Mouse (Mus musculus): ENCODE measurements around the gene Zfp319. TPM values are rescaled to one million over a fixed set of nuclear protein-coding genes. Genes with fewer than 3 reads are reported as not detected.

Gene Zfp319
- polyA plus RNA-seq, 1 experiment = 33.4 TPM

DNA sequence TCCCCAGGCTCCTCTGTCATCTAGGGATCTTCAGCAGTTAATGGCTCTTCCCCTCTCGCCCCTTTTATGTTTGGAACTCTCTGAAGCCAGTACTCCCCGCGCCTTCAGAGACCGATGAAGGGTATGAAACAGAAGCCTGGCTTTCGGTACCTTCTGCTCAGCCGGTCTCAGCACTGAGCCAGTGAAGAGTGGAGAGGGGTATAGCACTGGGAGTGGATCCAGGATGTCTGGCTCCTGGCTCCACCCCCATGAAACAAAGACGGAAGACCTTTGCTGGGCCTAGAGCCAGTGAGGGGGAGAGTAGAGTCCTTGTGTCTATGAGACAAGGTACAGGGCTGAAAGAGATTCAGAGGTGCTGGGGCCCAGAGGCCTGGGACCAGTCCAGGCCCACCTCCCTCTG is 37.9 kb downstream of the Zfp319 start:
- TF ChIP-seq CTCF (IDR thresholded peaks at IDR 0.05; ENCODE audit: borderline replicate concordance, extremely low read depth, insufficient read depth, insufficient read length) (no peak), POLR2A (IDR thresholded peaks at IDR 0.05; ENCODE audit: borderline replicate concordance, extremely low read depth, insufficient read depth, insufficient read length, poor library complexity, severe bottlenecking) (no peak)
- DNase-seq (ENCODE audit: low read depth) = peak; percentile 77

DNA sequence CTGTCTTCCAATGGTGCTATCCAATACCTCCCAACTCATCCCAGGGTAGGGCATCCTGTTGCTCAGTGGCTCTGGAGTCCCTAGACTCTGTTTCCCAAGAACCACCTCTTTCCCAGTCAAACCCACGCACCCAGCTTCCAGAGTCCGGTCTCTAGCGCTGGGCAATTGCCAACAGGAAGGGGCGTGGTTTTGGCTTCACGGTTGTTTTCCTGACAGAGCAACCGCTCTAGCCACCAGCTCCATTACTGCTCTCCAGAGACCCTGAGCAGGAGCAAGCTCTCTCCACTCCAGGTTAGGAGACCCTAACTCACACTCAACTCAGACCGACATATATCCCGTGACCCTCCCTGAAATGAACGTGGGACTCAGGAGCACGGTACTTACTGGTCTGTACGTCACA is 38.6 kb downstream of the Zfp319 start:
- TF ChIP-seq CTCF (IDR thresholded peaks at IDR 0.05; ENCODE audit: borderline replicate concordance, extremely low read depth, insufficient read depth, insufficient read length) (no peak), POLR2A (IDR thresholded peaks at IDR 0.05; ENCODE audit: borderline replicate concordance, extremely low read depth, insufficient read depth, insufficient read length, poor library complexity, severe bottlenecking) (no peak)
- peak; percentile 26 for DNase-seq (ENCODE audit: low read depth)

DNA sequence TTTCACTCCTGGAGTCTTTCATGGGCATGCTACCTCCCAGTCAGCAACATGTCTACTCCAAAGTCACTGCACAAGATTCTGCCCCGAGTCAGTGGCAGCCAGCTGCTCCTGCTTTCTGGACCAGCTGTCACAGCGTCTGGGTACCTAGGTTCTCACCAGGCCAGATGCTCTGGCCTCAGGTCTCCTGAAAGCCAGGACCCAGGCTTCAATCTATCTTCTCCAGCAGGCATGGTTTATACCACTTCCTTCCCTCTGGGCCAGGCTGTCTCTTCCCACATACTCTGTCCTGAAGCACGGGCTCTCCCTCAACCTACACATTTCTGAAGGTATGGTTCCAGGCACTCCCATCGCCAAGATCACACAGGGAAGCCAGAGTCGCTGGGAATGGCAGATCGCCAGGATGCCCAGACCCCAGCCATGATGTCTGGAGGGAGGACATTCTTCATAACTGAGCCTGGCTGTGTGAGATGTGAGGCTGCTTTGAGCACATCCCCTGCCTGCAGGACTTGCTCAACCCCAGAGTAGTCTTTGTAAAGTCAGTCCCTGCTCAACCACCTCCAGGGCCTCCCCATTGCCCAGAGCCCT is 42.6 kb downstream of the Zfp319 start:
- no peak for DNase-seq (ENCODE audit: low read depth)
- TF ChIP-seq CTCF (IDR thresholded peaks at IDR 0.05; ENCODE audit: borderline replicate concordance, extremely low read depth, insufficient read depth, insufficient read length) (no peak), POLR2A (IDR thresholded peaks at IDR 0.05; ENCODE audit: borderline replicate concordance, extremely low read depth, insufficient read depth, insufficient read length, poor library complexity, severe bottlenecking) (no peak)

DNA sequence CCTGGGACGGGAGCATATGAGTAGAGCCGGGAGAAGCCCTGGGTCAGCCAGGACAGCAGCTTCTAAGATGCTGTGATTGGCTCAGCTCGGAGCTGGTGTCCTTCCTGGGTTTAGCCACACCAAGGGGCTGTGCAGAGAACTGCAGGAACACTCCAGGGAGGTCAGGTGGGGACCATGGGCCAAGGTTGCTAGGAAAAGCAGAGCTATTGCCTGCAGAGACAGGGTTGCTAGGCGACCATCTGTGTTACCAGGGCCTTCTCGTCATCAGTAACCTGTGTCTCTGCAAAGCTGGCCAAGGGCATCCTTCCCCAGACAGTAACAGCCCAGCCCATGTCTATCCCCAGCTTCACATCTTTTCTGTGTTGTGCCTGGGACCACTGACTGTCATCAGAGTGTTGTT is 50.3 kb downstream of the Zfp319 start:
- TF ChIP-seq POLR2A (IDR thresholded peaks at IDR 0.05; ENCODE audit: borderline replicate concordance, extremely low read depth, insufficient read depth, insufficient read length, poor library complexity, severe bottlenecking) = no peak
- TF ChIP-seq CTCF (IDR thresholded peaks at IDR 0.05; ENCODE audit: borderline replicate concordance, extremely low read depth, insufficient read depth, insufficient read length) = 0 out of 2 replicates have a peak, but pooled peaks have one; percentile 3

More for the DNA sequence above, 50.3 kb downstream of the Zfp319 start:
- peak; percentile 64 for DNase-seq (ENCODE audit: low read depth)

Other genes with a start within 250 kb of the Zfp319 start
- gene Kifc3, start 129.1 kb downstream of the Zfp319 start, polyA plus RNA-seq (2012; rRNA removed) = 26.3 and 31.1 TPM in 2 replicates
- gene Cngb1, start 25.4 kb downstream of the Zfp319 start, polyA plus RNA-seq (2012; rRNA removed) = 0.35 and 0.53 TPM in 2 replicates
- 0.83 and 1.7 TPM in 2 replicates for gene Tepp, start 21.4 kb downstream of the Zfp319 start, polyA plus RNA-seq (2012; rRNA removed)
- gene Usb1, start 334 bp upstream of the Zfp319 start, polyA plus RNA-seq (2012; rRNA removed) = 39.3 and 54.8 TPM in 2 replicates
- 20.7 and 34.4 TPM in 2 replicates for gene Mmp15, start 20.3 kb upstream of the Zfp319 start, polyA plus RNA-seq (2012; rRNA removed)
- gene Cfap20, start 102.9 kb upstream of the Zfp319 start, polyA plus RNA-seq (2012; rRNA removed) = 100 and 150 TPM in 2 replicates
- gene Csnk2a2, start 158.1 kb upstream of the Zfp319 start, polyA plus RNA-seq (2012; rRNA removed) = 43.8 and 51.8 TPM in 2 replicates
- gene Ccdc113, start 202.1 kb upstream of the Zfp319 start, polyA plus RNA-seq (2012; rRNA removed) = 0.82 and 1.4 TPM in 2 replicates
- gene Prss54, start 244.4 kb upstream of the Zfp319 start, polyA plus RNA-seq (2012; rRNA removed) = not detected in 2 replicates

All from brain, embryonic 14.5 days (tissue).